ENCODE assay signal across 17 mouse cellular contexts in genomic region chr8:105708675-105709074, GRCm38 (mm10). TPM values are rescaled to one million over a fixed set of nuclear protein-coding genes. Genes with fewer than 3 reads are reported as not detected.
DNase-seq lines count a peak whose midpoint lies in the region; ATAC-seq and TF ChIP-seq lines count a peak whose summit lies in the region.
"Had no signal": no experiment of that assay in that cellular context is flagged by ENCODE, and none has a peak within 500 bp of the region (broad histone marks: within the 10 kb centered on the region; RNA-seq: fewer than 3 reads in every experiment).

No protein-coding gene starts in this region.

- no peaks in the 10 kb centered on the region for H3K36me3 ChIP-seq in intestine, postnatal 0 days (ENCODE audit: control insufficient read depth, insufficient read depth)
- peaks cover 7% of the 10 kb centered on the region; the same call in 1 of the 2 replicates for H3K36me3 ChIP-seq in intestine, embryonic 15.5 days
- H3K36me3 ChIP-seq in testis, adult 2 months (ENCODE audit: control insufficient read depth, insufficient read depth, low read length) = no peaks in the 10 kb centered on the region

- peak; percentile 60 for DNase-seq in cerebellum, adult 9-10 months
- no peak for DNase-seq in cerebellum, postnatal 36 days
- no peak for DNase-seq in testis, postnatal 10 days (ENCODE audit: low spot score)
- no peak for DNase-seq in embryo, embryonic 11 days

- H3K27ac ChIP-seq in intestine, postnatal 0 days (ENCODE audit: low read depth, low read length) = no peak overlapping the region
- H3K27ac ChIP-seq in intestine, embryonic 15.5 days = no peak overlapping the region
- no peak overlapping the region for H3K27ac ChIP-seq in testis, adult 2 months (ENCODE audit: control insufficient read depth, insufficient read depth, low read depth, low read length)
- H3K27ac ChIP-seq: heart, adult 2 months; hindbrain, embryonic 15.5 days; kidney, embryonic 15.5 days; limb, embryonic 13.5 days; liver, embryonic 13.5 days had no signal

- TF ChIP-seq POLR2A in testis, adult 2 months (IDR thresholded peaks at IDR 0.05; ENCODE audit: control insufficient read depth, low read depth, low read length) = no peak

- H3K9me3 ChIP-seq in intestine, postnatal 0 days (ENCODE audit: control insufficient read depth) = no peaks in the 10 kb centered on the region
- H3K9me3 ChIP-seq in intestine, embryonic 15.5 days = no peaks in the 10 kb centered on the region
- H3K9me3 ChIP-seq: hindbrain, embryonic 15.5 days; kidney, embryonic 15.5 days; limb, embryonic 13.5 days; liver, embryonic 13.5 days had no signal

- 91% methylated on average over 8 of the region's 8 CpGs for WGBS in intestine, postnatal 0 days
- 92% methylated on average over 8 of the region's 8 CpGs for WGBS in intestine, embryonic 15.5 days

- no peaks in the 10 kb centered on the region for H3K4me1 ChIP-seq in intestine, postnatal 0 days (replicated peaks; ENCODE audit: control insufficient read depth, insufficient read depth, low read length)
- H3K4me1 ChIP-seq in intestine, embryonic 15.5 days (replicated peaks) = peaks cover 9% of the 10 kb centered on the region; the same call in 1 of the 2 replicates
- peaks cover 23% of the 10 kb centered on the region for H3K4me1 ChIP-seq in testis, adult 2 months (ENCODE audit: control insufficient read depth, insufficient read depth, low read length)

- H3K4me3 ChIP-seq in intestine, postnatal 0 days (ENCODE audit: low read depth, low read length) = no peak overlapping the region
- H3K4me3 ChIP-seq in intestine, embryonic 15.5 days (replicated peaks) = no peak overlapping the region
- H3K4me3 ChIP-seq in testis, adult 2 months (ENCODE audit: control insufficient read depth, low read depth, low read length) = peak overlapping the region; percentile 90

- ATAC-seq in intestine, postnatal 0 days = no peak
- no peak for ATAC-seq in intestine, embryonic 15.5 days

- no peaks in the 10 kb centered on the region for H3K27me3 ChIP-seq in intestine, postnatal 0 days (replicated peaks; ENCODE audit: control insufficient read depth, insufficient read depth, low read length)
- H3K27me3 ChIP-seq in intestine, embryonic 15.5 days (replicated peaks) = no peaks in the 10 kb centered on the region
- H3K27me3 ChIP-seq in testis, adult 2 months (ENCODE audit: control insufficient read depth, insufficient read depth, low read length) = no peaks in the 10 kb centered on the region
- H3K27me3 ChIP-seq: hindbrain, embryonic 15.5 days; kidney, embryonic 15.5 days; limb, embryonic 13.5 days; liver, embryonic 13.5 days had no signal

- peak overlapping the region; percentile 98; the same call in 1 of the 2 replicates for H3K4me2 ChIP-seq in intestine, postnatal 0 days (replicated peaks; ENCODE audit: low read depth)
- H3K4me2 ChIP-seq in intestine, embryonic 15.5 days (replicated peaks) = no peak overlapping the region

- TF ChIP-seq CTCF in intestine, postnatal 0 days (IDR thresholded peaks at IDR 0.05; ENCODE audit: low read depth) = no peak
- TF ChIP-seq CTCF in testis, adult 2 months (IDR thresholded peaks at IDR 0.05; ENCODE audit: control insufficient read depth, insufficient read depth, insufficient replicate concordance, low read depth, low read length) = no peak

- H3K9ac ChIP-seq in intestine, postnatal 0 days (ENCODE audit: low read depth, low read length) = no peak overlapping the region
- H3K9ac ChIP-seq in intestine, embryonic 15.5 days = no peak overlapping the region

RNA-seq across cellular contexts. Expression of gene Enkd1, which starts 0.7 kb away (rescaled TPM):
- 3.8 and 3.9 TPM in 2 replicates for polyA plus RNA-seq in intestine, postnatal 0 days (2015; fragmentation: Nextera tagmentation; extraction: Ambion mirVana)
- polyA plus RNA-seq in intestine, embryonic 15.5 days (2015; fragmentation: Nextera tagmentation; extraction: Ambion mirVana) = 15.8 and 17.3 TPM in 2 replicates
- 84.2 and 98.6 TPM in 2 replicates for polyA plus RNA-seq in testis, adult 2 months (2012; rRNA removed)

RNA-seq across cellular contexts. Expression of gene 4933405L10Rik, which starts 1.2 kb away (rescaled TPM):
- not detected in 2 replicates for polyA plus RNA-seq in intestine, postnatal 0 days (2015; fragmentation: Nextera tagmentation; extraction: Ambion mirVana)
- 0.13 TPM in 1 of 2 replicates, not detected in the other for polyA plus RNA-seq in intestine, embryonic 15.5 days (2015; fragmentation: Nextera tagmentation; extraction: Ambion mirVana)
- 55.8 and 60.1 TPM in 2 replicates for polyA plus RNA-seq in testis, adult 2 months (2012; rRNA removed)
- polyA plus RNA-seq: brain, embryonic 14.5 days; heart, adult 2 months; heart, embryonic 14.5 days; intestine, embryonic 16.5 days; large intestine, adult 2 months; limb, embryonic 13.5 days; liver, embryonic 13.5 days; stomach, embryonic 14.5 days had no signal

RNA-seq across cellular contexts. Expression of gene Pard6a, which starts 7.7 kb away (rescaled TPM):
- polyA plus RNA-seq in intestine, postnatal 0 days (2015; fragmentation: Nextera tagmentation; extraction: Ambion mirVana) = 8.8 and 9.7 TPM in 2 replicates
- polyA plus RNA-seq in intestine, embryonic 15.5 days (2015; fragmentation: Nextera tagmentation; extraction: Ambion mirVana) = 12.7 and 13.4 TPM in 2 replicates
- polyA plus RNA-seq in testis, adult 2 months (2012; rRNA removed) = 82.9 and 87.7 TPM in 2 replicates

RNA-seq across cellular contexts. Expression of gene Acd, which starts 7.8 kb away (rescaled TPM):
- polyA plus RNA-seq in intestine, postnatal 0 days (2015; fragmentation: Nextera tagmentation; extraction: Ambion mirVana) = 35.4 and 35.5 TPM in 2 replicates
- polyA plus RNA-seq in intestine, embryonic 15.5 days (2015; fragmentation: Nextera tagmentation; extraction: Ambion mirVana) = 46.1 and 51.1 TPM in 2 replicates
- polyA plus RNA-seq in testis, adult 2 months (2012; rRNA removed) = 40.2 and 40.4 TPM in 2 replicates

RNA-seq across cellular contexts. Expression of gene Carmil2, which starts 22.6 kb away (rescaled TPM):
- polyA plus RNA-seq in intestine, postnatal 0 days (2015; fragmentation: Nextera tagmentation; extraction: Ambion mirVana) = 0.73 and 0.77 TPM in 2 replicates
- 1.0 and 1.1 TPM in 2 replicates for polyA plus RNA-seq in intestine, embryonic 15.5 days (2015; fragmentation: Nextera tagmentation; extraction: Ambion mirVana)
- polyA plus RNA-seq in testis, adult 2 months (2012; rRNA removed) = 1.2 TPM in 2 replicates

Comparison
In these comparisons a context has a peak if more than half of its experiments do, and no peak if none do; other contexts are left out.
1. RNA of gene 4933405L10Rik, which starts 1.2 kb away (polyA plus RNA-seq): 55.8 to 60.1 TPM in testis, adult 2 months; 0.13 TPM in intestine, embryonic 15.5 days and not detected in intestine, postnatal 0 days; every median in the first group is over 10 times any median in the second.